Comparison of ENCODE assay signal across 9 mouse cellular contexts in genomic region chr13:94175379-94176050, GRCm38 (mm10).
DNase-seq lines count a peak whose midpoint lies in the region; ATAC-seq and TF ChIP-seq lines count a peak whose summit lies in the region.
"Had no signal": no experiment of that assay in that cellular context is flagged by ENCODE, and none has a peak within 500 bp of the region (broad histone marks: within the 10 kb centered on the region; RNA-seq: fewer than 3 reads in every experiment).

No protein-coding gene starts in this region.

- no peak for DNase-seq in heart, postnatal 0 days (ENCODE audit: low spot score)
- DNase-seq in heart, adult 9 months (ENCODE audit: low spot score in 2 of 2) = no peak
- peak; percentile 40 for DNase-seq in cerebellum, adult 9-10 months
- DNase-seq in hindbrain, embryonic 14.5 days (ENCODE audit: low spot score) = no peak
- DNase-seq in midbrain, postnatal 0 days (ENCODE audit: low spot score) = no peak
- no peak for DNase-seq in right cerebral cortex, postnatal 36 days (ENCODE audit: low spot score in 2 of 2)
- DNase-seq in frontal cortex, postnatal 14 days (ENCODE audit: low spot score in 2 of 2) = no peak
- DNase-seq: kidney, adult 2 months had no signal

- ATAC-seq in heart, postnatal 0 days (ENCODE audit: insufficient read depth, low read depth) = no peak
- ATAC-seq in hindbrain, embryonic 14.5 days (ENCODE audit: low FRiP score) = no peak
- ATAC-seq in midbrain, postnatal 0 days (ENCODE audit: low FRiP score) = no peak
- ATAC-seq in CD4-positive, CD25-positive, alpha-beta regulatory T cell, adult 4 months = no peak

- H3K36me3 ChIP-seq in heart, postnatal 0 days (replicated peaks; ENCODE audit: control insufficient read depth, insufficient read depth, low read length) = no peaks in the 10 kb centered on the region
- no peaks in the 10 kb centered on the region for H3K36me3 ChIP-seq in hindbrain, embryonic 14.5 days (replicated peaks; ENCODE audit: control insufficient read depth, insufficient read depth)
- H3K36me3 ChIP-seq in midbrain, postnatal 0 days (ENCODE audit: insufficient read depth, low read length) = no peaks in the 10 kb centered on the region

- no peak overlapping the region for H3K27ac ChIP-seq in heart, postnatal 0 days (ENCODE audit: low read depth)
- no peak overlapping the region for H3K27ac ChIP-seq in hindbrain, embryonic 14.5 days
- H3K27ac ChIP-seq in midbrain, postnatal 0 days (ENCODE audit: low read depth, low read length) = no peak overlapping the region

- peak overlapping the region; percentile 95; the same call in 1 of the 2 replicates for H3K4me2 ChIP-seq in heart, postnatal 0 days (ENCODE audit: low read depth, low read length)
- H3K4me2 ChIP-seq in hindbrain, embryonic 14.5 days (replicated peaks) = peak overlapping the region; percentile 96
- H3K4me2 ChIP-seq in midbrain, postnatal 0 days (ENCODE audit: low read depth, low read length, poor library complexity, severe bottlenecking) = peak overlapping the region; percentile 90

- 68% methylated on average over 6 of the region's 6 CpGs for whole genome bisulfite sequencing in heart, postnatal 0 days
- 63% methylated on average over 6 of the region's 6 CpGs for WGBS in hindbrain, embryonic 14.5 days
- 70% methylated on average over 6 of the region's 6 CpGs for WGBS in midbrain, postnatal 0 days

- no peak overlapping the region for H3K9ac ChIP-seq in heart, postnatal 0 days (replicated peaks; ENCODE audit: low read depth, low read length)
- H3K9ac ChIP-seq in hindbrain, embryonic 14.5 days = no peak overlapping the region
- H3K9ac ChIP-seq in midbrain, postnatal 0 days (replicated peaks; ENCODE audit: low read length, poor library complexity, severe bottlenecking) = no peak overlapping the region

- H3K27me3 ChIP-seq in heart, postnatal 0 days (ENCODE audit: control insufficient read depth, insufficient read depth, low read length) = no peaks in the 10 kb centered on the region
- peaks cover 21% of the 10 kb centered on the region for H3K27me3 ChIP-seq in hindbrain, embryonic 14.5 days (ENCODE audit: control insufficient read depth, insufficient read depth, low read length)
- 0 out of 2 replicates have a peak, but pooled peaks cover 3% of the 10 kb centered on the region for H3K27me3 ChIP-seq in midbrain, postnatal 0 days (ENCODE audit: insufficient read depth, low read length)

- peaks cover 24% of the 10 kb centered on the region for H3K4me1 ChIP-seq in heart, postnatal 0 days (ENCODE audit: control insufficient read depth, insufficient read depth)
- H3K4me1 ChIP-seq in hindbrain, embryonic 14.5 days (replicated peaks; ENCODE audit: control insufficient read depth, insufficient read depth, low read length) = peaks cover 23% of the 10 kb centered on the region; the same call in 1 of the 2 replicates
- peaks cover 16% of the 10 kb centered on the region; the same call in 1 of the 2 replicates for H3K4me1 ChIP-seq in midbrain, postnatal 0 days (ENCODE audit: insufficient read depth, low read length)

- peak overlapping the region; percentile 4; the same call in 1 of the 2 replicates for H3K4me3 ChIP-seq in heart, postnatal 0 days (ENCODE audit: low read depth, low read length)
- peak overlapping the region; percentile 48; the same call in 1 of the 2 replicates for H3K4me3 ChIP-seq in hindbrain, embryonic 14.5 days (replicated peaks; ENCODE audit: low read length)
- peak overlapping the region; percentile 52 for H3K4me3 ChIP-seq in midbrain, postnatal 0 days (ENCODE audit: low read depth, low read length)

- TF ChIP-seq EP300 in heart, postnatal 0 days (IDR thresholded peaks at IDR 0.05; ENCODE audit: low read depth) = no peak

- no peak for TF ChIP-seq CTCF in heart, postnatal 0 days (IDR thresholded peaks at IDR 0.05; ENCODE audit: low read depth)
- TF ChIP-seq CTCF in midbrain, postnatal 0 days (IDR thresholded peaks at IDR 0.05) = no peak

- no peaks in the 10 kb centered on the region for H3K9me3 ChIP-seq in heart, postnatal 0 days (replicated peaks; ENCODE audit: control insufficient read depth, low read length)
- no peaks in the 10 kb centered on the region for H3K9me3 ChIP-seq in hindbrain, embryonic 14.5 days (ENCODE audit: control insufficient read depth, low read length)
- H3K9me3 ChIP-seq in midbrain, postnatal 0 days (ENCODE audit: low read length) = no peaks in the 10 kb centered on the region
